Mouse (Mus musculus) neural tube, embryonic 14.5 days (tissue): Measurements from ENCODE around the gene Crybg2. TPM values are rescaled to one million over a fixed set of nuclear protein-coding genes. Genes with fewer than 3 reads are reported as not detected.

Source experiments
- ATAC-seq: fragments of 200-750 bp; cut with Nextera tagmentation; 2 replicates; pipeline ENCODE4 v1.8.0; 2017; ENCODE audit warnings: low read depth, mild to moderate bottlenecking, moderate TSS enrichment, moderate library complexity
- H3K27ac ChIP-seq: fragments of 300-500 bp; sonication (generic); 2 replicates; pipeline ENCODE4 v1.5.1; 2014; ENCODE audit warnings: low read depth, mild to moderate bottlenecking, control low read depth, low read length, moderate library complexity, mixed read lengths
- H3K27me3 ChIP-seq: fragments of 300-500 bp; sonication (generic); 2 replicates; pipeline ENCODE4 v1.6.1; 2014; ENCODE audit warnings: low read length; ENCODE audit not compliant: control insufficient read depth, insufficient read depth
- H3K36me3 ChIP-seq: fragments of 300-500 bp; sonication (generic); 2 replicates; pipeline ENCODE4 v1.6.1; 2014; ENCODE audit warnings: low read length, mixed read lengths; ENCODE audit not compliant: control insufficient read depth, insufficient read depth
- H3K4me1 ChIP-seq: fragments of 300-500 bp; sonication (generic); 2 replicates; pipeline ENCODE4 v1.6.1; 2014; ENCODE audit warnings: low read length; ENCODE audit not compliant: control insufficient read depth, insufficient read depth
- H3K4me2 ChIP-seq: fragments of 300-500 bp; sonication (generic); 2 replicates; pipeline ENCODE4 v1.6.1; 2014; ENCODE audit warnings: mild to moderate bottlenecking, low read depth, low read length, control low read depth
- H3K4me3 ChIP-seq: fragments of 300-500 bp; sonication (generic); 2 replicates; pipeline ENCODE4 v1.5.1; 2014; ENCODE audit warnings: low read depth, low read length, control low read depth, mixed read lengths
- H3K9ac ChIP-seq: fragments of 300-500 bp; sonication (generic); replicated peaks from 2 replicates; pipeline ENCODE4 v1.6.1; 2014; ENCODE audit warnings: low read depth, mild to moderate bottlenecking, control low read depth, low read length, mixed read lengths
- H3K9me3 ChIP-seq: fragments of 300-500 bp; sonication (generic); 2 replicates; pipeline ENCODE4 v1.6.1; 2016; ENCODE audit warnings: low read length; ENCODE audit not compliant: control insufficient read depth
- WGBS: fragments of 180-500 bp; shearing (Covaris S2); extraction: QIAGEN DNeasy Blood & Tissue Kit; methylation state at CpG from one replicate; pipeline ENCODE4 v1.1.7; 2014; 5-methylcytosine and 5-hydroxymethylcytosine counted together
- polyA plus RNA-seq: library from polyadenylated mRNA; unstranded; fragments of >200 nt; fragmentation: Nextera tagmentation; extraction: Ambion mirVana; gene quantifications from 2 replicates; pipeline ENCODE4 v1.2.1, GENCODE M21; 2014

The Crybg2 gene
- polyA plus RNA-seq, 1 experiment from 2014 or later, result 2.9 TPM

DNA sequence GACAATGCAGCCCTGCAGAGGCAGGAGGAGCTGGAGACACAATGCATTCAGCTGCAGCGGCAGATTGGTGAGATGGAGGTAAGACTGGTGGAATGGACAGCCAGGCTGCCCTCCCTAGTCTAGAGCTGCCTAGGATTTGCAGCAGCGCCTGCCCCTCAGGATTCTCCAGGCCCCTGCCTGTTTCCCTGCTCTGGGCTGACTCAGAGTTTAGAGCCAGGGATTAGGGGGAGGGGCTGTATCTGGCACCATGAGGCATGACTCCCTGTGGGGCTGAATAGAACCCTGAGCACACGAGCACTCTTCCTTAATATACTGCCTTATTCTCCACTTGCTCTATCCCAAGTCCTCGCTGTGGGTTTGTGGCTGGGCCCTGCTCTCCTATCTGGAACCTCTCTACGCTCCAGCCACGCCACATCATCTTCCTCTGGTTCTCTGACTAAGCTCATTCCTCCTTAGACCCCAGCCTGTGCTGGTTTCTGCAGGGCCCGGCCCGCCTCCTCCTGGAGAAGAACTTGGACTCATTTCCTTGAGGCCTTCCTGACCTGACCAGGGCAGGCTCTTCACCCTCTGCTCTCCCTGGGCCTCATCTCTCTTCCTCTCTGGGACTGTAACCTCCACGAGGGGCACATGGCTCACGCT is 52.9 kb downstream of the Crybg2 start:
- Histone ChIP-seq H3K27ac (no peak overlapping the region), H3K4me1 (no peaks in the 10 kb centered on the region), H3K4me2 (no peak overlapping the region), H3K9me3 (no peaks in the 10 kb centered on the region), H3K36me3 (no peaks in the 10 kb centered on the region), H3K27me3 (no peaks in the 10 kb centered on the region), H3K4me3 (no peak overlapping the region), H3K9ac (no peak overlapping the region)
- WGBS, result 59% methylated on average over 10 of the region's 10 CpGs
- ATAC-seq, result no peak

GRCm38 (mm10) chr4:134114038-134114437 is 53.4 kb downstream of the Crybg2 start:
- Histone ChIP-seq H3K27ac (no peak overlapping the region), H3K9me3 (no peaks in the 10 kb centered on the region), H3K4me1 (no peaks in the 10 kb centered on the region), H3K9ac (no peak overlapping the region), H3K36me3 (no peaks in the 10 kb centered on the region), H3K27me3 (no peaks in the 10 kb centered on the region), H3K4me2 (no peak overlapping the region), H3K4me3 (no peak overlapping the region)
- ATAC-seq, result no peak
- WGBS, result 92% methylated on average over 4 of the region's 4 CpGs

DNA sequence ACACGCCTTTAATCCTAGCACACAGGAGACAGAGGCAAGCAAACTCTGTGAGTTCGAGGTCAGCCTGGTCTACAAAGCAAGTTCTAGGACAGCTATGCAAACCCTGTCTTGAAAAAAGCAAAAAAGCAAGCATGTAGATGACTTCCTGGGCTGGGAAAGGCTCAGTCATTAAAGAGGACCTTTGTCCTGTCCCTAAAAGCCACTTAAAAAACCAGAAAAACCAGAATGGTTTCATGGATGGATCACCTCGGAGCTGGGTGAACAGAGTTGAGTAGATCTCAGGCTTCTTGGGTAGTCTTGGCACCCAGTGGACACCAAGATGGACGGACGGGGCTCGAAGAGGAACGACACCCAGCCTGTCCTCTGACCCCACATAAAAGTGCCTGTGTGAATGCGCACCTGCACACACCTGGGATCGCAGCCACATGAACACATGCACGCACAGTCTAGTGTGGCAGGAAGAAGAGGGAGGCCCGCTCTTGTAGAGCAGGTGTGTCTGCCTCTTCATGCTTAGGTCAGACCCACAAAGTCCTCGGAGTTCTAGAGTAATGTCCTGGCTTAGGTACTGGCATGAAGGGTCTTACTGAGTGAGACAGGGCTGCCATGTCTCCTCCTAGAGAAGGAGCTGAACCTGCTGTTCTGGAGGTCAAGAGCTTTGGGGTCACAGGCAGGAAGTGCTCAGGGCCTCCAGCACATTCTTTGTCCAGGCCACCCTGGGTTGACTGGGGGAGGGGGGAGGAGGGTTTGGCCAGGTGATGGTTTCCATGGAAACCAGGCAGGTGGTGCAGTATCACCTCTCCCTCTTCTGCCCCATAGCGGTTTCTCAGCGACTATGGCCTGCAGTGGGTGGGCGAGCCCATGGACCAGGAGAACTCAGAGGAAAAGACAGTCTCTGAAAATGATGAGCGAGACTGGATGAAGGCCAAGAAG is 54.9 kb downstream of the Crybg2 start:
- Histone ChIP-seq H3K9ac (no peak overlapping the region), H3K27ac (no peak overlapping the region), H3K9me3 (no peaks in the 10 kb centered on the region), H3K27me3 (no peaks in the 10 kb centered on the region), H3K36me3 (no peaks in the 10 kb centered on the region), H3K4me1 (no peaks in the 10 kb centered on the region), H3K4me2 (no peak overlapping the region), H3K4me3 (no peak overlapping the region)
- ATAC-seq, result no peak
- 88% methylated on average over 16 of the region's 16 CpGs for WGBS

GRCm38 (mm10) chr4:134116501-134116900 is 55.9 kb downstream of the Crybg2 start:
- Histone ChIP-seq H3K9ac (no peak overlapping the region), H3K4me3 (no peak overlapping the region), H3K27me3 (no peaks in the 10 kb centered on the region), H3K27ac (no peak overlapping the region), H3K36me3 (no peaks in the 10 kb centered on the region), H3K4me1 (no peaks in the 10 kb centered on the region), H3K4me2 (no peak overlapping the region), H3K9me3 (no peaks in the 10 kb centered on the region)
- 85% methylated on average over 2 of the region's 2 CpGs for WGBS
- no peak for ATAC-seq

DNA sequence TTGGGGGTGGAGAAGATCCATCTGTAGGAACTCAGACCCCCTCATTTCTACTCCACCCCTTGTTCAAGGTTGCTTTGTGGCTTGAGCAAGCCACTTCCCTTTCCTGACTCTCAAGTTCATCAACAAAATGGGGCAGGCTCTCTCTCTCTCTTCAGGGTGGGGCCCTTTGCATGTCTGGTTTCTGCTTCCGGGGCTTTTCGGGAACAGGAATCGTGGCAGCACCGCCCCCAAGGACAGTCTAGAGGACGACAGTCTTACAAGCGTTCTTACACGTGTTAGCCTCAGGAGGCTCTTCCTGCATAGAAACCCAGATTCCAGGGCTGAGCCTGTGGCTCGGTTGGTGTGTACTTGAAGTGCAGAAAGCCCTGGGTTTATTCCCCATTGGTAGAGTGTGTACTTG is 56.4 kb downstream of the Crybg2 start:
- ATAC-seq, result no peak
- 85% methylated on average over 8 of the region's 8 CpGs for WGBS

DNA sequence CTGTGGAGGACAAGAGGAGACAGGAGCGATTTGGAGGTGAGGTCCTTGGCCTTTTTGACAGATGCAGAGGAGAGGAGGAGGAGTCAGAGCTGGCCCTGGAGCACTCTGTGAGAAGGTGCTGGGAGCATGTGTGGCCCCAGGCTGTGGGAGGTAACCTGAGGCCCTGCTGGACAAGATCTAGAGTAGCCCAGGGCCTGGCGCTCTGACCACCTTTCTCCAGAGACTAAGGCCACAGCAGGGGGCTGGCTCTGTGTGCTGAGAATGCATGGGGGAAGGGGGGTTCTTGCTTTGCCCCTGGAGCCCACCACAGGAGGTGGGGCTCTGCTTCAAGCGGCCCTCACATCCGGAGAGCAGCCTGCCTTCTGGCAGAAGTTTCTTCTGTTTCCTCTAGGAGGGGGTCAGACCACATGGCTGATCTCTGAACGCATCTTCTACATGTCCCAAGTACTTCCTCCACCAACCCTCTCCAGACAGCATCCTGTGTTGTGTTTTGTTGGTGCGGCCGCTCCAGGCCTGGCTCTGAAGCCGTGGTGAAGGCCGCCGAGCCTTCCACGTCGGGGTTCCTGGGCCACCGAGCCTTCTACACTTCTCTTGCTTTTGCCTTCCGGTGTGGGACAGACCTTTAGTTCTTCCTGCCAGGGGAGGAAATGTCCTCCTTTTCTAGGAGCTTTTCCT is 57.6 kb downstream of the Crybg2 start:
- no peaks in the 10 kb centered on the region for H3K27me3 ChIP-seq
- ATAC-seq, result no peak
- H3K4me1 ChIP-seq, result no peaks in the 10 kb centered on the region
- no peaks in the 10 kb centered on the region for H3K9me3 ChIP-seq
- no peak overlapping the region for H3K4me3 ChIP-seq
- H3K9ac ChIP-seq, result no peak overlapping the region
- no peak overlapping the region for H3K4me2 ChIP-seq
- 76% methylated on average over 14 of the region's 14 CpGs for WGBS
- no peak overlapping the region for H3K27ac ChIP-seq
- H3K36me3 ChIP-seq, result no peaks in the 10 kb centered on the region

More for the DNA sequence above, 56.4 kb downstream of the Crybg2 start:
- no peak overlapping the region for H3K4me2 ChIP-seq
- H3K9ac ChIP-seq, result no peak overlapping the region
- H3K4me1 ChIP-seq, result no peaks in the 10 kb centered on the region
- H3K9me3 ChIP-seq, result no peaks in the 10 kb centered on the region
- H3K27ac ChIP-seq, result no peak overlapping the region
- H3K4me3 ChIP-seq, result no peak overlapping the region
- H3K27me3 ChIP-seq, result no peaks in the 10 kb centered on the region
- no peaks in the 10 kb centered on the region for H3K36me3 ChIP-seq

DNA sequence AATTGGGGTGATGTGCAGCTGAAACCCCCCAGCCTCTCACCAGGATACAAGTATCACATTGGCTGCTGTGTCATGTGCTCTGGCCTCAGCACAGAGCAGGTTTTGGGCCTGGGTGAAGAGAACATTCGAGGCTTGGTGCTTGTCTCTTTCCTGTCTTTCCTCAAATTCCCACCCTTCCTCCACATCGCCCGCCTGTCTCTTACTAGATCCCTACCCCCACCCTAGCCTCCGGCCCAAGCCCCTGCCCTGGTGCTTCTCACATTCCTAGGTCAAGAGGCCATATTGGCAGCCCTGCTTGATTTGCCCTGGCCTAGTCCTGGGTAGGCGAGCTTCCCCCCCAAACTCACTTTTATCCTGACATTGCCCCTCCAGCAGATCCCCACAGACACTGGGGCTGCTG is 58.4 kb downstream of the Crybg2 start:
- H3K36me3 ChIP-seq, result no peaks in the 10 kb centered on the region
- no peak overlapping the region for H3K9ac ChIP-seq
- 77% methylated on average over 5 of the region's 5 CpGs for WGBS
- no peaks in the 10 kb centered on the region for H3K27me3 ChIP-seq
- no peaks in the 10 kb centered on the region for H3K4me1 ChIP-seq
- no peak overlapping the region for H3K27ac ChIP-seq
- H3K9me3 ChIP-seq, result no peaks in the 10 kb centered on the region
- no peak overlapping the region for H3K4me2 ChIP-seq
- no peak overlapping the region for H3K4me3 ChIP-seq
- no peak for ATAC-seq

GRCm38 (mm10) chr4:134119644-134120043 is 59.0 kb downstream of the Crybg2 start:
- H3K4me2 ChIP-seq, result no peak overlapping the region
- ATAC-seq, result no peak
- H3K27me3 ChIP-seq, result no peaks in the 10 kb centered on the region
- H3K36me3 ChIP-seq, result no peaks in the 10 kb centered on the region
- 69% methylated on average over 9 of the region's 9 CpGs for WGBS
- H3K9me3 ChIP-seq, result no peaks in the 10 kb centered on the region
- H3K27ac ChIP-seq, result no peak overlapping the region
- no peak overlapping the region for H3K4me3 ChIP-seq
- H3K9ac ChIP-seq, result no peak overlapping the region
- H3K4me1 ChIP-seq, result no peaks in the 10 kb centered on the region
